Mouse (Mus musculus) brain, embryonic 14.5 days (tissue): Measurements from ENCODE around the gene Rpl3l.

Source experiments
- CTCF ChIP-seq: fragments of 200-500 bp; IDR thresholded peaks from 2 replicates; pipeline ENCODE4 v1.5.1; 2012; ENCODE audit warnings: inconsistent platforms, mild to moderate bottlenecking, moderate library complexity, borderline replicate concordance; ENCODE audit not compliant: insufficient read depth, insufficient read length; ENCODE audit errors: extremely low read depth
- POLR2A ChIP-seq: fragments of 200-500 bp; IDR thresholded peaks from 2 replicates; pipeline ENCODE4 v1.6.1; 2012; ENCODE audit warnings: mild to moderate bottlenecking, inconsistent platforms, borderline replicate concordance; ENCODE audit not compliant: poor library complexity, insufficient read depth, insufficient read length, severe bottlenecking; ENCODE audit errors: extremely low read depth

GRCm38 (mm10) chr17:24728184-24728583, 564 bp downstream of the Rpl3l start:
- TF ChIP-seq CTCF (no peak), POLR2A (no peak)
